Mouse (Mus musculus) bone marrow macrophage, adult 2 months (primary cell): ENCODE data around the gene Ablim1. TPM values are rescaled to one million over a fixed set of nuclear protein-coding genes. Genes with fewer than 3 reads are reported as not detected.

ENCODE experiments used
- H3K27ac ChIP-seq: 2 replicates; pipeline ENCODE4 v1.5.1; 2012; ENCODE audit warnings: low read depth, low read length; ENCODE audit not compliant: insufficient read depth
- H3K4me1 ChIP-seq: 2 replicates; pipeline ENCODE4 v1.6.1; 2012; ENCODE audit warnings: low read length; ENCODE audit not compliant: control insufficient read depth, insufficient read depth
- H3K4me3 ChIP-seq: 2 replicates; pipeline ENCODE4 v1.5.1; 2012; ENCODE audit warnings: mild to moderate bottlenecking, low read length, moderate library complexity; ENCODE audit not compliant: insufficient read depth
- CTCF ChIP-seq: IDR thresholded peaks from 2 replicates; pipeline ENCODE4 v1.5.1; 2012; ENCODE audit warnings: low read depth, mild to moderate bottlenecking, low read length, moderate library complexity
- POLR2A ChIP-seq: IDR thresholded peaks from 2 replicates; pipeline ENCODE4 v1.6.1; 2012; ENCODE audit warnings: mild to moderate bottlenecking, low read depth, low read length, borderline replicate concordance
- polyA plus RNA-seq: library from polyadenylated mRNA; stranded (reverse); fragments of >200 nt; gene quantifications from 2 replicates; pipeline ENCODE4 v1.2.4, GENCODE M21; 2012; ENCODE audit not compliant: missing spikeins, insufficient read depth, insufficient read length

The Ablim1 gene
- polyA plus RNA-seq, 1 experiment: 0.25 TPM

- no peak overlapping the region for H3K4me3 ChIP-seq
- H3K27ac ChIP-seq: no peak overlapping the region
- TF ChIP-seq CTCF: no peak
- TF ChIP-seq POLR2A: no peak
- H3K4me1 ChIP-seq: no peaks in the 10 kb centered on the region
Observed at GRCm38 (mm10) chr19:57313891-57314345, 801 bp downstream of the Ablim1 start.

- TF ChIP-seq CTCF (no peak), POLR2A (no peak)
- Histone ChIP-seq H3K4me3 (no peak overlapping the region), H3K4me1 (no peaks in the 10 kb centered on the region), H3K27ac (no peak overlapping the region)
Observed at GRCm38 (mm10) chr19:57313226-57313625, 1.5 kb downstream of the Ablim1 start.

- no peak overlapping the region for H3K27ac ChIP-seq
- no peak for TF ChIP-seq CTCF
- no peak for TF ChIP-seq POLR2A
- H3K4me1 ChIP-seq: no peaks in the 10 kb centered on the region
- H3K4me3 ChIP-seq: no peak overlapping the region
Observed at GRCm38 (mm10) chr19:57309980-57310379, 4.7 kb downstream of the Ablim1 start.

- Histone ChIP-seq H3K4me3 (no peak overlapping the region), H3K27ac (no peak overlapping the region), H3K4me1 (no peaks in the 10 kb centered on the region)
- no peak for TF ChIP-seq POLR2A
- no peak for TF ChIP-seq CTCF
Observed at GRCm38 (mm10) chr19:57306601-57307000, 8.1 kb downstream of the Ablim1 start.

GRCm38 (mm10) chr19:57305972-57306371 is 8.7 kb downstream of the Ablim1 start:
- TF ChIP-seq CTCF: no peak
- no peak overlapping the region for H3K4me3 ChIP-seq
- no peaks in the 10 kb centered on the region for H3K4me1 ChIP-seq
- H3K27ac ChIP-seq: no peak overlapping the region

- TF ChIP-seq POLR2A: no peak
- no peak for TF ChIP-seq CTCF
- Histone ChIP-seq H3K4me1 (no peaks in the 10 kb centered on the region), H3K4me3 (no peak overlapping the region), H3K27ac (no peak overlapping the region)
Observed at GRCm38 (mm10) chr19:57304666-57305065, 10.1 kb downstream of the Ablim1 start.

- Histone ChIP-seq H3K4me1 (no peaks in the 10 kb centered on the region), H3K27ac (no peak overlapping the region), H3K4me3 (no peak overlapping the region)
- TF ChIP-seq POLR2A: no peak
- no peak for TF ChIP-seq CTCF
Observed at GRCm38 (mm10) chr19:57301961-57302395, 12.7 kb downstream of the Ablim1 start.

- TF ChIP-seq POLR2A: no peak
- no peak for TF ChIP-seq CTCF
- H3K27ac ChIP-seq: no peak overlapping the region
- H3K4me1 ChIP-seq: no peaks in the 10 kb centered on the region
- H3K4me3 ChIP-seq: no peak overlapping the region
Observed at GRCm38 (mm10) chr19:57298006-57298405, 16.7 kb downstream of the Ablim1 start.

- H3K4me1 ChIP-seq: no peaks in the 10 kb centered on the region
- H3K4me3 ChIP-seq: no peak overlapping the region
- TF ChIP-seq POLR2A: no peak
- no peak for TF ChIP-seq CTCF
- no peak overlapping the region for H3K27ac ChIP-seq
Observed at GRCm38 (mm10) chr19:57297447-57297846, 17.3 kb downstream of the Ablim1 start.

- TF ChIP-seq CTCF: no peak
- no peak for TF ChIP-seq POLR2A
- Histone ChIP-seq H3K4me1 (no peaks in the 10 kb centered on the region), H3K27ac (no peak overlapping the region), H3K4me3 (no peak overlapping the region)
Observed at GRCm38 (mm10) chr19:57296539-57296938, 18.2 kb downstream of the Ablim1 start.

GRCm38 (mm10) chr19:57295521-57295920 is 19.2 kb downstream of the Ablim1 start:
- Histone ChIP-seq H3K4me3 (no peak overlapping the region), H3K27ac (no peak overlapping the region), H3K4me1 (no peaks in the 10 kb centered on the region)
- TF ChIP-seq CTCF: no peak
